ENCODE assay signal across 10 mouse cellular contexts in the genomic region with DNA sequence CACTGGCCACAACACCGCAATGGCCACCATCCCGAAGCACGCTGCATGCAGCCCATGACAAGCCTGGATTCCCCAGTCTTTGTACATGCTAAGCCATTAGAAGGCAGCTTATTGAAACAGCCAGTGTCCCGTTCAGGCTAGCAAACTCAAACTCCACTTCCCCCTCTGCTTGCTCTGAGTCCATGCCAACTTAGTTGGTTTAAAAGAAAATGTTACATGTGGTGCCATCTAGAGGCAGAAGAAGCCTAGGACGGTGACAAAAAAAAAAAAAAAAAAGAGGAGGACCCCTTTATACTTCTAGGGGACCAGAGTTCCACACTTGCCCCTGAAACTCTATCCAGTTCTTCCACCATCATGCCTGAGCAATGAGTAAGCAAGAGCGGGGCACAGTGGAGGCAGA.
A peak's percentile ranks its signal among the peaks of the same experiment; 100 is the strongest.
DNase-seq lines count a peak whose midpoint lies in the region; ATAC-seq lines count a peak whose summit lies in the region.
"Had no signal": no experiment of that assay in that cellular context is flagged by ENCODE, and none has a peak within 500 bp of the region (broad histone marks: within the 10 kb centered on the region; RNA-seq: fewer than 3 reads in every experiment).

No protein-coding gene starts in this region.

- no peaks in the 10 kb centered on the region for H3K36me3 ChIP-seq in midbrain, embryonic 16.5 days (ENCODE audit: control insufficient read depth, insufficient read depth, low read length)

- no peak overlapping the region for H3K9ac ChIP-seq in midbrain, embryonic 16.5 days (ENCODE audit: low read depth, low read length)
- H3K9ac ChIP-seq: limb, embryonic 12.5 days had no signal

- H3K4me3 ChIP-seq in midbrain, embryonic 16.5 days (ENCODE audit: low read depth, low read length), result no peak overlapping the region
- H3K4me3 ChIP-seq: limb, embryonic 12.5 days had no signal

- no peaks in the 10 kb centered on the region for H3K27me3 ChIP-seq in midbrain, embryonic 16.5 days (ENCODE audit: control insufficient read depth, insufficient read depth, low read depth, low read length)
- H3K27me3 ChIP-seq: limb, embryonic 12.5 days had no signal

- H3K9me3 ChIP-seq in midbrain, embryonic 16.5 days (replicated peaks; ENCODE audit: control insufficient read depth, low read length, poor library complexity, severe bottlenecking), result no peaks in the 10 kb centered on the region
- H3K9me3 ChIP-seq: limb, embryonic 12.5 days had no signal

- no peak overlapping the region for H3K27ac ChIP-seq in midbrain, embryonic 16.5 days (ENCODE audit: low read length)
- H3K27ac ChIP-seq: limb, embryonic 12.5 days had no signal

- H3K4me1 ChIP-seq in midbrain, embryonic 16.5 days (ENCODE audit: control insufficient read depth, insufficient read depth, low read length), result no peaks in the 10 kb centered on the region

- peak; percentile 50; the same call in 1 of the 2 replicates for ATAC-seq in midbrain, embryonic 16.5 days

- H3K4me2 ChIP-seq in midbrain, embryonic 16.5 days (ENCODE audit: low read length), result no peak overlapping the region
- H3K4me2 ChIP-seq: limb, embryonic 12.5 days had no signal

- DNase-seq in embryo, embryonic 11 days, result peak; percentile 47
- DNase-seq in embryo, embryonic 9.5 days (ENCODE audit: extremely low spot score), result no peak
- DNase-seq in layer of hippocampus, adult 9-11 months, result peak; percentile 53
- DNase-seq in layer of hippocampus, adult 11-12 months (ENCODE audit: low spot score), result no peak
- peak; percentile 77 for DNase-seq in NIH3T3 (ENCODE audit: low read depth)
- no peak for DNase-seq in testis, postnatal 14 days (ENCODE audit: low spot score)
- DNase-seq in gastrocnemius, postnatal 10 days, result no peak
- DNase-seq: cerebellum, adult 9-10 months had no signal

- WGBS in midbrain, embryonic 16.5 days, result 62% methylated on average over 6 of the region's 6 CpGs

Comparison
In these comparisons a context has a peak if more than half of its experiments do, and no peak if none do; other contexts are left out.
1. DNase-seq: peak in embryo, embryonic 11 days (single experiment), layer of hippocampus, adult 9-11 months (single experiment) and NIH3T3 (single experiment); none in embryo, embryonic 9.5 days (single experiment), layer of hippocampus, adult 11-12 months (single experiment), testis, postnatal 14 days (single experiment) and gastrocnemius, postnatal 10 days (single experiment).